Mouse (Mus musculus) olfactory bulb, adult 2 months (tissue): ENCODE measurements around the gene Mad2l2. TPM values are rescaled to one million over a fixed set of nuclear protein-coding genes. Genes with fewer than 3 reads are reported as not detected.

Source experiments
- H3K27ac ChIP-seq: fragments of 200-500 bp; 2 replicates; pipeline ENCODE4 v1.5.1; 2012; ENCODE audit warnings: low read depth, low read length; ENCODE audit not compliant: insufficient read depth
- H3K4me1 ChIP-seq: fragments of 200-500 bp; 2 replicates; pipeline ENCODE4 v1.6.1; 2012; ENCODE audit warnings: low read length; ENCODE audit not compliant: control insufficient read depth, insufficient read depth
- H3K4me3 ChIP-seq: fragments of 200-500 bp; 2 replicates; pipeline ENCODE4 v1.5.1; 2012; ENCODE audit warnings: mild to moderate bottlenecking, low read depth, low read length, moderate library complexity; ENCODE audit not compliant: insufficient read depth
- CTCF ChIP-seq: fragments of 200-500 bp; IDR thresholded peaks from 2 replicates; pipeline ENCODE4 v1.5.1; 2012; ENCODE audit warnings: low read depth, mild to moderate bottlenecking, low read length, moderate library complexity; ENCODE audit not compliant: insufficient read depth
- POLR2A ChIP-seq: fragments of 200-500 bp; IDR thresholded peaks from 2 replicates; pipeline ENCODE4 v1.6.1; 2012; ENCODE audit warnings: mild to moderate bottlenecking, low read depth, low read length, moderate library complexity; ENCODE audit not compliant: insufficient read depth
- WGBS: fragments of 180-500 bp; shearing (Covaris S2); methylation state at CpG from one replicate; pipeline ENCODE4 v1.1.7; 2018; 5-methylcytosine and 5-hydroxymethylcytosine counted together
- polyA plus RNA-seq: library from polyadenylated mRNA; stranded (reverse); fragments of >200 nt; gene quantifications from 2 replicates; pipeline ENCODE4 v1.2.4, GENCODE M21; 2012; ENCODE audit warnings: low replicate concordance; ENCODE audit not compliant: missing spikeins, insufficient read depth, insufficient read length

The Mad2l2 gene
- polyA plus RNA-seq, 1 experiment, result not detected

DNA sequence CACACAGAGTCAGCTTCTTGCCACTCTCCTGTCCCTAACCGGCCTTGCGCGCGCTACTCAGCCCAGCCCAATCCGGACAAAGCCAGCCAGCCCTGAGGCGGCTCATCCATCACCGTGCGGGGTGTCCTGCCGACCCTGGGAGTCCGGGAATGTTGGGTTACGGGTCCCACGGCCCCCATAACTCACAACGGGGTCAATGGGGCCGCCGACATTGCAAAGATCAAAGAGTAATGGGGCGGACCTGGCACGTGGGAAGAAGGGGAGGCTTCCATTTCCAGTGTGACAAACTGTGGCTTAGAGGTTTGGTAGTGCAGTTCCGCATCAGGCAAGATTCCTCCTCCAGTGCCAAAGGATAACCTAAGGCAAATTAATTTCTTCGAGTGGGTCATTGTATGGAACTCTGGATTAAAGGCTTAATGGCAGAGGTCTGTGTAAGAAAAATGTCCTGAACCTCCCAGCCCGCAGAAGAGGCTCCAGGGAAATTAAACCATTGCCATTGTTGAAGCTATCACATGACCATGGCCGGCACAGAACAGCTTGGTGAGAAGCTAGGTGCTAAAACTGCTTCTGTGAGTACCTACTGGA lies 1.4 kb downstream of the Mad2l2 start:
- WGBS, result 5% methylated on average over 21 of the region's 21 CpGs
- Histone ChIP-seq H3K4me1 (peaks cover 10% of the 10 kb centered on the region), H3K27ac (no peak overlapping the region), H3K4me3 (peak overlapping the region; percentile 79)
- no peak for TF ChIP-seq POLR2A
- no peak for TF ChIP-seq CTCF

DNA sequence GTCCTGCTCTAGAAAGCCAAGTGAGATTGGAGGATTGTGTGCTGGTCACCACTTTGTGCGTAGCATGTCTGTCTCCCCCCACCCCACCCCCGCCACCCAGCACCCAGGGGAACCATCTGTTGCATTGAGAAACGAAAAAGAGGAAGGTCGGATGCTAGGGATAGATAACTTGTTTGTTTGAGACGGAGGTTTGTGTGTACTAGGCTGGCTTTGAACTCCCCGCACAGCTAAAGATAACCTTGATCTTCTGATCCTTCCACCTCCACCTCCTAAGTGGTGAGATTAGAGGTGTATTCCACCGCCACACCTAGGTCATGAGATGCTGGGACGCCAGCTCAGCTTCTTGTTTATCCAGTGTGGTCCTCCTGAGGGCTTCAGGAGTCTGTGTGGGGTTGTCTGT lies 4.8 kb downstream of the Mad2l2 start:
- 89% methylated on average over 8 of the region's 8 CpGs for WGBS
- no peak for TF ChIP-seq CTCF
- no peak for TF ChIP-seq POLR2A
- no peak overlapping the region for H3K4me3 ChIP-seq
- H3K27ac ChIP-seq, result no peak overlapping the region
- H3K4me1 ChIP-seq, result peaks cover 10% of the 10 kb centered on the region

DNA sequence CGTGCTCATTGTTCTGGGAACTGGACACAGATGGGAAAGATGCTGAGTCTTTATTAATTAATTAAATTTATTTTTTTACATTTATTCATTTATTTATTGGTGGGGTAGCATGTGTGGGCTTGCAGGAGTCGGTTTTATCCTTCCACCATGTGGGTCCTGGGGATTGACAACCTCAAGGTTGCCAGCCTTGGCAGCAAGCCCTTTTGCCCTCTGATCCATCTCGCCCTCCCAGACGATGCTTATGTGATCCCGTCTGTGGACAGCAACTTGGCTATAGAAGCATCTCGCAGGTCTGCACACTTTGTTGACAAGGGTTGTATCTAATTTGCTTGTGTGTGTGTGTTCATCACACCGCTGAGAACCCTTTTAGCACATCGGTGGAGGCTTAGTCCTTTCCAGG lies 7.3 kb downstream of the Mad2l2 start:
- no peak overlapping the region for H3K27ac ChIP-seq
- WGBS, result 56% methylated on average over 8 of the region's 8 CpGs
- no peaks in the 10 kb centered on the region for H3K4me1 ChIP-seq
- H3K4me3 ChIP-seq, result no peak overlapping the region
- TF ChIP-seq CTCF (no peak), POLR2A (no peak)

DNA sequence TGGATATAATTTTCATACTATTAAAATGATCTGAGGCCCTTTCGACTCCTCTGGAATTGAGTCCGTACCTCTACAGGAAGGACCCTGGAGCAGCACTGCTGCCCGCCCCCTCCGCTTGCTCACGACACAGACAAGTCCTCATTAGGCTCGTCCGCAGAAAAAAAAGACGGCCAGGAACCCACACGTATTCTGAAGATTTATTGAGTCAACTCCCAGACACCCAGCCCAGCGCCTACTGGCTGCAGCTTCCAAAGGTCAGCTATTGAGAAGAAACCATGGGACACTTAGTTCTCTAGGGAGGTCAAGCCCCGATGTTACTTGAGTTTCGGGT lies 9.5 kb downstream of the Mad2l2 start:
- TF ChIP-seq POLR2A (no peak), CTCF (no peak)
- H3K27ac ChIP-seq, result peak overlapping the region; percentile 11; the same call in 1 of the 2 replicates
- 1% methylated on average over 12 of the region's 12 CpGs for WGBS
- no peaks in the 10 kb centered on the region for H3K4me1 ChIP-seq
- H3K4me3 ChIP-seq, result peak overlapping the region; percentile 82

DNA sequence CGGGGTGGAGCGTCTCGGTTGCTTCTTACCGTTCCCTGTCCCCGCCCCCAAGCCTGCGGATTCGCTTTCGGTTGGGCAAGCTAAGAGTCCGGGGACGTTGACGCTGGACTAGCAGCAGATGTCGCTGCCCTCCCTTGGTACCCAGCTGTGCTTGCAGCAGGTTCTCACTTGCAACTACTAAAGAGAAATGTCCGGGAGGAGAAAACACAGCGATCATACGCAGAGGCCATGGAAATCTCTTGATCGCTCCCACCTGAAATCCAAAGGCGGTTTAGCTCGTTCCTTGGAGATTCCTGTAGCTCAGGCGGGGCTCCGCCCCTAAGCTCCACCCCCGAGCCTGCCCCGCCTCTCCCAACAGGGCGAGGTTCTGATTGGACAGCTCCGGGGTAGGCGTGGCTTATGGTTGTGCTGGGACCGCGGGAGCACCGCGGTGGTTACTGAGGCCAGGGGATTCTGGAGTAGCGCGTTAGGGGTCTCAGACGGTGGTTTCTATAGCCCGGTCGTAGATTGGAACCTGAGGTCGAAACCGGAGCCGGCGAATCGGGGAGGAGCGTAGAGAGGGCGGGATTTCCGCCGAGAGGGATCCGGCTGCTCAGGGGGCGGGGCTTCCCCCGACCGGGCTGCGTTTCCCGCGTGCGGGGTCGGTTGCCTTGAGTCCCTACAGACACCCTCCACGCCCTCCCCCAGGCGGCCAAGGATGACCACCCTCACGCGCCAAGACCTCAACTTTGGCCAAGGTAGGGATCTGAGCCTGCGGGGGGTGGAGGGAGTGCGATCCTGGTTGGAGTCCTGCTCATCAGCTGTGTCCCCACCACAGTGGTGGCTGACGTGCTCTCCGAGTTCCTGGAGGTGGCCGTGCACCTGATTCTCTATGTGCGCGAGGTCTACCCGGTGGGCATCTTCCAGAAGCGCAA lies 10.2 kb downstream of the Mad2l2 start:
- TF ChIP-seq POLR2A, result peak; percentile 41
- peak; percentile 84 for TF ChIP-seq CTCF
- H3K27ac ChIP-seq, result peak overlapping the region; percentile 78
- no peaks in the 10 kb centered on the region for H3K4me1 ChIP-seq
- H3K4me3 ChIP-seq, result peak overlapping the region; percentile 82
- under 1% methylated on average over 65 of the region's 65 CpGs for WGBS

- Histone ChIP-seq H3K27ac (no peak overlapping the region), H3K4me3 (no peak overlapping the region), H3K4me1 (no peaks in the 10 kb centered on the region)
- 90% methylated on average over 5 of the region's 5 CpGs for WGBS
- TF ChIP-seq POLR2A, result no peak
- no peak for TF ChIP-seq CTCF
Observed at GRCm38 (mm10) chr4:148143721-148144120, 13.5 kb downstream of the Mad2l2 start.

DNA sequence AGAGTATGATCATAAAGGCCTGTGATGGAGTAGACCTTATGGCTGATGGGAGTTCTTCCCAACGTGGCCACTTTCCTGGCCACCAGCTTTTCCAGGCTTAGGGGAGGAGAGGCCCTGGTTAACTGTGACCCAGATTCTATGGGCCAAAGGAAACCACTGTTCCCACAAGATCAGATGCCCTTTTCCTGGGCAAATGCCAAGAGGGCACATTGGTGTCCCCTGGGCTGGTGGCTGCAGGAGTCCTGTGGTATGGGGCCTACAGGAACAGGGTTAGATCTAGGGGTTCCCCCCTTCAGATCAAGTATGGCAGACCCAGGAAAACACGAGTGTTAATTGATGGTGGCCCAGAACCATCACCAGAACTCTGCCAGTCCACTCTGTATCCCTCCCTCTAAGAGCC lies 17.5 kb downstream of the Mad2l2 start:
- 82% methylated on average over 2 of the region's 2 CpGs for WGBS
- peaks cover 9% of the 10 kb centered on the region; the same call in 1 of the 2 replicates for H3K4me1 ChIP-seq
- no peak overlapping the region for H3K27ac ChIP-seq
- no peak overlapping the region for H3K4me3 ChIP-seq
- TF ChIP-seq CTCF (no peak), POLR2A (no peak)

- TF ChIP-seq POLR2A, result no peak
- TF ChIP-seq CTCF, result no peak
- no peak overlapping the region for H3K4me3 ChIP-seq
- peaks cover 9% of the 10 kb centered on the region; the same call in 1 of the 2 replicates for H3K4me1 ChIP-seq
- H3K27ac ChIP-seq, result no peak overlapping the region
- 83% methylated on average over 12 of the region's 12 CpGs for WGBS
Observed at GRCm38 (mm10) chr4:148149540-148149939, 19.4 kb downstream of the Mad2l2 start.

GRCm38 (mm10) chr4:148150242-148150641 lies 20.1 kb downstream of the Mad2l2 start:
- Histone ChIP-seq H3K27ac (no peak overlapping the region), H3K4me3 (no peak overlapping the region), H3K4me1 (peaks cover 9% of the 10 kb centered on the region; the same call in 1 of the 2 replicates)
- 80% methylated on average over 7 of the region's 7 CpGs for WGBS
- TF ChIP-seq POLR2A (no peak), CTCF (no peak)

GRCm38 (mm10) chr4:148150953-148151266 lies 20.7 kb downstream of the Mad2l2 start:
- TF ChIP-seq CTCF (no peak), POLR2A (no peak)
- Histone ChIP-seq H3K4me1 (peaks cover 9% of the 10 kb centered on the region; the same call in 1 of the 2 replicates), H3K27ac (no peak overlapping the region), H3K4me3 (no peak overlapping the region)
- WGBS, result 21% methylated on average over 3 of the region's 3 CpGs
